Mouse (Mus musculus): ENCODE data around the gene Gm2696. TPM values are rescaled to one million over a fixed set of nuclear protein-coding genes. Genes with fewer than 3 reads are reported as not detected.
A peak's percentile ranks its signal among the peaks of the same experiment; 100 is the strongest.

The Gm2696 gene
- polyA plus RNA-seq, 1 experiment from 2014 or later = not detected

DNA sequence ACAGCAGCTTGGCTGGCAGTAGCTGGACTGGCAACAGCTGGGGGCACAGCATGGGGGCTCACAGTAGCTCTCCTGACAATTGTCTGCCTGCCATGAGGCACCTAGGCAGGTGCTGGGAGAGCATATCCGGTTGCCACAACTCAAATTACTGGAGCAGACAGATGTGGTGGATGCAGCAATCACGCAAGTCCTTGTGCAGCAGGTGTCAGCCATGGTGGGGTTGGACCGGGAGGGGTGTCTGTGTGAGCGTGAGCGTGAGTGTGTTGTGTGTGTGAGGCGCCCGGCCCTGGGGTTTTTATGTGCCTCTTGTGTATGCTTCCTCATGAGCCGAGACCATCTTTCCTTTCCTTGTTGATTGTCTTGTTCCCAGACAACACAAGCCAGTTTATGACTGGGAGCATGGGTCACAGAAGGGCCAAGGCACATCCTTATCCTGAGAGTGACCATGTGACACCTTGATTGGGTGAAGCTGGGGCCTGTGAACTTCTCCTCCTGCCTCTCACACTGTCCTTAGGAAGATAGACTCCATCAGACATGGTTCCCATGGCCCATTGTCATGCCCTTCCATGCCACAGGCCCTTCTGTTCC lies 15.5 kb upstream of the Gm2696 start, which contains the start of gene Gm19668:
Gene Gm19668 (minus strand): TSS at position 213 of the 588 bp plus-strand sequence.
- Histone ChIP-seq H3K4me2 (replicated peaks) (no peak within 1 kb of the TSS), H3K4me3 (no peak within 1 kb of the TSS), H3K9me3 (no peaks in the 10 kb centered on the region), H3K36me3 (no peaks in the 10 kb centered on the region), H3K4me1 (no peaks in the 10 kb centered on the region), H3K9ac (replicated peaks) (no peak within 1 kb of the TSS), H3K27ac (replicated peaks) (peak within 1 kb of the TSS; percentile 48; the same call in 1 of the 2 replicates), H3K27me3 (no peaks in the 10 kb centered on the region)
- 61% methylated on average over 8 of the region's 8 CpGs for WGBS
- ATAC-seq (replicated peaks) = no peak

DNA sequence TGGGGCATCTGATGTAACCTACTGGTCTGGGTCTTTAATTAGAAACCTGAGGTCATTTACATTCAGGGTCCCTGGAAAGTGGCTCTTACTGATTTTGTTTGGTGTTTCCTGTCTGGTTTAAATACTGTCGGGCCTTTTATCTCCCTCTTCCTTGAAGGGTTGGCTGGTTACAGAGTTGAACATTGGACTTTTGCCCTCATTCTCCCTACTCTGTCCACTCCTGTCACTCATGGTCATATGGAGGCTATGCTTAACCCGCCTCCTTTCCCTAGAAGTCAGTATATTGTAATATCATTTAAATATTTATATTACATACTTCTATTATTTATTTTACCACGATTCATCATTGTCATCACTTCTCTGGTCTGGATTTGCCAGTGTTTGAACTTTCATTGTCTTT lies 10.4 kb upstream of the Gm2696 start:
- Histone ChIP-seq H3K27me3 (no peaks in the 10 kb centered on the region), H3K27ac (replicated peaks) (no peak overlapping the region), H3K4me1 (no peaks in the 10 kb centered on the region), H3K4me2 (replicated peaks) (no peak overlapping the region), H3K36me3 (no peaks in the 10 kb centered on the region), H3K9me3 (no peaks in the 10 kb centered on the region), H3K9ac (replicated peaks) (no peak overlapping the region), H3K4me3 (no peak overlapping the region)
- ATAC-seq (replicated peaks) = no peak
- WGBS = 77% methylated on average over 3 of the region's 3 CpGs

DNA sequence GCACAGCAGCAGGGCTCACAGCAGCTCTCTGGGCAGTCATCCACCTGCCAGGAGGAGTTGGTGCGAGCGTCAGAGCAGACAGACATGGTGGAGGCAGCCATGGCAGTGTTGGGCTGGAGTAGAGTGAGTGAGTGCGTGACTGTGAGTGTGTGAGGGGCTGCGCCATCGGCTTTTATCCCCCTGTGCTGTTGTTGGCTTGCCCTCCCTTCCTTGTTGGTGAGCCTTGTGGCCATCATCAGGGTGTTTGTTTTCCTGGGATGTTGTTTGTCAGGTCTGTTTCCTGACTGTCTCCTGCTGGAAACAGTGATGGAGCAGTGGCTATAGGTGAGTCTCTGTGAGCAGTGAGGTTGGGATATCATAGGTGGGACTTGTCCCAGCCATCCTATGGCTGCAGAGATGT lies 2.7 kb upstream of the Gm2696 start, which contains the start of gene Gm9507:
Gene Gm9507 (minus strand): TSS at position 101 of the 400 bp plus-strand sequence.
- no peak for ATAC-seq (replicated peaks)
- Histone ChIP-seq H3K4me2 (replicated peaks) (no peak within 1 kb of the TSS), H3K9me3 (no peaks in the 10 kb centered on the region), H3K4me1 (no peaks in the 10 kb centered on the region), H3K27me3 (no peaks in the 10 kb centered on the region), H3K9ac (replicated peaks) (no peak within 1 kb of the TSS), H3K27ac (replicated peaks) (no peak within 1 kb of the TSS), H3K36me3 (no peaks in the 10 kb centered on the region), H3K4me3 (no peak within 1 kb of the TSS)
- 71% methylated on average over 5 of the region's 5 CpGs for WGBS

DNA sequence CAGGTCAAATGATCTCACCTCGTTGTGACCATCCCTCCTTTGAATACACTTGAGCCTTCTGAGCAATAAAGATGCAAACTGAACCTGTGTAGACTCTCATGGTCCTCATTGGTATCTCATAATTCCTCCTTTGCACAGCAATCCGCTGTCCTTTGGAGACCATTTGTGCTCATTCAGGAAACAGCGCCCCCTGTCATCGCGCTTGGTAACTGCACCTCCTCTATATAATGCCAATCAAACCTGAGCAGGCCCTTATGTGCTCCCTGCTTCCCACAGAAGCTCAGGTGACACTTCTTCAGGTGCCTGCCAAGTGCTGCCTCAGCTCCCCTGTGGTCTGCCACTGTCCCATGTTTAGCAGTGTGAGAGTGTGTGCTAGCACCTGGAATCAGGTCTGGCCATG lies 1.0 kb downstream of the Gm2696 start:
- Histone ChIP-seq H3K9ac (replicated peaks) (no peak overlapping the region), H3K4me2 (replicated peaks) (no peak overlapping the region), H3K27me3 (no peaks in the 10 kb centered on the region), H3K9me3 (no peaks in the 10 kb centered on the region), H3K27ac (replicated peaks) (no peak overlapping the region), H3K4me1 (no peaks in the 10 kb centered on the region), H3K36me3 (no peaks in the 10 kb centered on the region), H3K4me3 (no peak overlapping the region)
- WGBS = 30% methylated on average over 5 of the region's 5 CpGs
- no peak for ATAC-seq (replicated peaks)

DNA sequence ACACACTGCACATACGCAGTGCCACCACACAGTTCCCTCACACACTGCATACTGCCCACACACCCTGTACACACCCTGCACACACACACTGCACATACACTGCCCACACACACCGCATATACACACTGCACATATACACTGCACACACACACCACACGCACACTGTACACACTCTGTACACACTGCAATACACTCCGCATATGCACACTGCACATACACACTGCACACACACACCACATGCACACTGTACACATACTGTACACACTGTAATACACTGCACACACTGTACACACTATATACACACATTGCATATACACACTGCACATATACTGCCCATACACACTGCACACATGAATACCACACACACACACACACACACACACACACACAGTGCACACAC lies 4.0 kb downstream of the Gm2696 start:
- no peak overlapping the region for H3K4me3 ChIP-seq
- H3K36me3 ChIP-seq = no peaks in the 10 kb centered on the region
- ATAC-seq (replicated peaks) = no peak
- H3K9me3 ChIP-seq = no peaks in the 10 kb centered on the region
- H3K4me1 ChIP-seq = no peaks in the 10 kb centered on the region
- no peak overlapping the region for H3K9ac ChIP-seq (replicated peaks)
- H3K4me2 ChIP-seq (replicated peaks) = no peak overlapping the region
- H3K27me3 ChIP-seq = no peaks in the 10 kb centered on the region
- no peak overlapping the region for H3K27ac ChIP-seq (replicated peaks)
- 94% methylated on average over 4 of the region's 4 CpGs for WGBS

DNA sequence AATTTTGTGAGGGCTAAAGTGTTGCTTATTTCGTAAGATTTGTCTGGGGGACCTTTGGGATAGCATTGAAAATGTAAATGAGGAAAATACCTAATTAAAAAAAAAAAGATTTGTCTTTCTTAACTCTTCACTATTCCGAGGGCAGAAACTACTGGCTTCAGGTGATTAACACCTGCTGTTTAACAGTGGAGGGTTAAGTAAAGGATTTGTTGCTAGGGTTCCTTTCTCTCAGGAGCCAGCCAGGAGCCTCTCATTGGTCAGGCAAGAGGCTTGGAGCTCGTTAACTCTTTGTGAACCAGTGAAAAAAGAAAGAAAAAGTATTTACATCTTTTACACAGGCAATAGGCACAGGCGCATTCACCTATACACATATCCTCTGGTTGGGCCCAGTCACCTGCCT lies 4.7 kb downstream of the Gm2696 start:
- Histone ChIP-seq H3K4me3 (no peak overlapping the region), H3K4me1 (no peaks in the 10 kb centered on the region), H3K9ac (replicated peaks) (no peak overlapping the region), H3K4me2 (replicated peaks) (no peak overlapping the region), H3K36me3 (no peaks in the 10 kb centered on the region), H3K27me3 (no peaks in the 10 kb centered on the region), H3K9me3 (no peaks in the 10 kb centered on the region), H3K27ac (replicated peaks) (no peak overlapping the region)
- ATAC-seq (replicated peaks) = no peak
- WGBS = 17% methylated on average over 4 of the region's 4 CpGs

DNA sequence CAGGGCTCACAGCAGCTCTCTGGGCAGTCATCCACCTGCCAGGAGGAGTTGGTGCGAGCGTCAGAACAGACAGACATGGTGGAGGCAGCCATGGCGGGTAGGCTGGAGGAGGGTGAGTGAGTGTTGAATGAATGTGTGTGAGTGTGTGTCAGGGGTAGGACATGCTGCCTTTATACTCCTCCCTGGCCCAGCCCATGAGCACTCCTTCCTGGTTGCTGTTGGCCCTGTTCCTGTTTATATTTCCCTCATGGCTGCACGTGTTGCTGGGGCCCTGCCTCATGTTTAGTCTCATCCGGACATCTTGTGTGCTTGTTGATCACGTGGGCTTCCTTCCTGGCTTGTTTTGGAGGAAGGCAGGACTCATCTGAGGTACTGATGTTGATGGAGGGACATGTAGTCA lies 12.5 kb downstream of the Gm2696 start, which contains the start of gene Krtap10-4:
Gene Krtap10-4 (minus strand): TSS at position 145 of the 400 bp plus-strand sequence.
- Histone ChIP-seq H3K4me2 (replicated peaks) (no peak within 1 kb of the TSS), H3K9ac (replicated peaks) (no peak within 1 kb of the TSS), H3K27me3 (no peaks in the 10 kb centered on the region), H3K4me1 (no peaks in the 10 kb centered on the region), H3K9me3 (no peaks in the 10 kb centered on the region), H3K4me3 (no peak within 1 kb of the TSS), H3K27ac (replicated peaks) (no peak within 1 kb of the TSS), H3K36me3 (no peaks in the 10 kb centered on the region)
- 72% methylated on average over 6 of the region's 6 CpGs for WGBS
- ATAC-seq (replicated peaks) = no peak

DNA sequence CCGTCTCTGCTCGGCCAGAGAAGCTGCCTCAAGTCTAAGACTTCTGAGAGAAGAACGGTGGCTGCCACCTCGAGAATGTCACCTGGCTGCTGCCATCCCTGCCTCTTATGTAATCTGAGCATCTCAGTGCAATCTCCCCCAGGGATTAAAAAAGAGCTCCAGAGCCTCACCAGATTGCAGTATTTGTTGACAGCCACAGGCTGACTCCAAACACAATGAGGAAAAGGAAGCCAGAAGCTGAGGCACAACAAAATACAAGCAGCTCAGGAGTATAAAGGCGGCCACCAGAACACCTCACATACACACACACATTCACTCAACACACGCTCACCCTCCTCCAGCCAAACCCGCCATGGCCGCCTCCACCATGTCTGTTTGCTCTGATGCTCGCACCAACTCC lies 21.2 kb downstream of the Gm2696 start, which contains the start of gene Krtap10-10:
Gene Krtap10-10 (plus strand): TSS at position 301 of the 400 bp plus-strand sequence.
- Histone ChIP-seq H3K27ac (replicated peaks) (no peak within 1 kb of the TSS), H3K4me2 (replicated peaks) (no peak within 1 kb of the TSS), H3K9ac (replicated peaks) (no peak within 1 kb of the TSS), H3K36me3 (no peaks in the 10 kb centered on the region), H3K4me1 (no peaks in the 10 kb centered on the region), H3K9me3 (no peaks in the 10 kb centered on the region), H3K27me3 (no peaks in the 10 kb centered on the region), H3K4me3 (no peak within 1 kb of the TSS)
- WGBS = 77% methylated on average over 9 of the region's 9 CpGs
- ATAC-seq (replicated peaks) = no peak

DNA sequence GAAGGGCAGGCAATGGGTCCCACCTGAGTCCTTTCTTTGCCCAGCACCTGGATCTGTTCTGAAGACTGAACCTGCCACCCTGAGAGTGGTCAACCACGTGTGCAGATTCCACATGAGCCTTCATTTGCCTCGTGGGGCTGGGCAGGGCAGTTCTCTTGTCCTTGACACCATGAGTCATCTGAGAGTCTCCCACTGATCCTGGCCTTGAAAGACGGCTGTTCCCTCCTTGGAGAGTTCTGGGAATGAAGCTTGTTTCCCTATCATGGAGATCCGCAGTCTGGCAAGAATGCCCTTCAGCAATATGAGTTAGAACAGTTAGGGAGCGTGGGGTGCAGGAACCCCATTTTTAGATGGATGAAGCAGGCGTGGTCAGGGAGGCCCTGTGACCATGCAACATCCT lies 24.5 kb downstream of the Gm2696 start:
- H3K4me1 ChIP-seq = no peaks in the 10 kb centered on the region
- peaks cover 3% of the 10 kb centered on the region; the same call in 1 of the 2 replicates for H3K9me3 ChIP-seq
- no peak for ATAC-seq (replicated peaks)
- no peak overlapping the region for H3K4me2 ChIP-seq (replicated peaks)
- no peak overlapping the region for H3K27ac ChIP-seq (replicated peaks)
- 77% methylated on average over 6 of the region's 6 CpGs for WGBS
- H3K9ac ChIP-seq (replicated peaks) = no peak overlapping the region
- no peaks in the 10 kb centered on the region for H3K27me3 ChIP-seq
- H3K4me3 ChIP-seq = no peak overlapping the region
- H3K36me3 ChIP-seq = no peaks in the 10 kb centered on the region

DNA sequence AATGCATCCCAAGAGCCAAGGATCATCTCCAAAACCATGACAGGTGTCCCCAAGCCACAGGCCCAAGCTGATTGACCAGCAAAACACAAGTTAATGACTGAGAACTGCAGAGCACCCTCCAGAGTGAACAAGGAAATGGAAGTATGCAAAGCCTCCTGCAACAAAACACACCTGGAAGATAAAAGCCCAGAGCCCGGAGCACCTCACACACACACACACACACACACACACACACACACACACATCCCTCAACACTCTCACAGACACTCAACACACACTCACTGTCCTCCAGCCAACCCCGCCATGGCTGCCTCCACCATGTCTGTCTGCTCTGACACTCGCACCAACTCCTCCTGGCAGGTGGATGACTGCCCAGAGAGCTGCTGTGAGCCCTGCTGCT lies 32.0 kb downstream of the Gm2696 start, which contains the start of gene Gm36176:
Gene Gm36176 (plus strand): TSS at position 301 of the 400 bp plus-strand sequence.
- Histone ChIP-seq H3K36me3 (no peaks in the 10 kb centered on the region), H3K27me3 (no peaks in the 10 kb centered on the region), H3K4me1 (no peaks in the 10 kb centered on the region), H3K9me3 (peaks cover 8% of the 10 kb centered on the region; the same call in 1 of the 2 replicates), H3K27ac (replicated peaks) (no peak within 1 kb of the TSS), H3K9ac (replicated peaks) (no peak within 1 kb of the TSS), H3K4me2 (replicated peaks) (no peak within 1 kb of the TSS), H3K4me3 (no peak within 1 kb of the TSS)
- no peak for ATAC-seq (replicated peaks)
- 81% methylated on average over 3 of the region's 3 CpGs for WGBS

DNA sequence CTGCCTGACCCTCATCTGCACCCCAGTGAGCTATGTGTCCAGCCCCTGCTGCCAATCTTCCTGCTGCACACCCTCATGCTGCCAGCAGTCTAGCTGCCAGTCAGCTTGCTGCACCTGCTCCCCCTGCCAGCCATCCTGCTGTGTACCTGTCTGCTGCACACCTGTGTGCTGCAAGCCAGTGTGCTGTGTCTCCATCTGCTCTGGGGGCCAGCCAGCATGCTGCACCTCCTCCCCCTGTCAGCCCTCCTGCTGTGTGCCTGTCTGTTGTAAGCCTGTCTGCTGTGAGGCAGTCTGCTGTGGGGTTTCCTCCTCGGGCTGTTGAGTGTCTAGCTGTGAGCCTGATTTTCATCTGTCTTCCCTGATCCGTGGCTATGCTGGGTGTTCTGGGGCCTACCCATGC lies 32.5 kb downstream of the Gm2696 start:
- Histone ChIP-seq H3K4me2 (replicated peaks) (no peak overlapping the region), H3K9me3 (peaks cover 8% of the 10 kb centered on the region; the same call in 1 of the 2 replicates), H3K9ac (replicated peaks) (no peak overlapping the region), H3K4me1 (no peaks in the 10 kb centered on the region), H3K27me3 (no peaks in the 10 kb centered on the region), H3K4me3 (no peak overlapping the region), H3K36me3 (no peaks in the 10 kb centered on the region), H3K27ac (replicated peaks) (no peak overlapping the region)
- WGBS = 6% methylated on average over 2 of the region's 2 CpGs
- ATAC-seq (replicated peaks) = no peak

DNA sequence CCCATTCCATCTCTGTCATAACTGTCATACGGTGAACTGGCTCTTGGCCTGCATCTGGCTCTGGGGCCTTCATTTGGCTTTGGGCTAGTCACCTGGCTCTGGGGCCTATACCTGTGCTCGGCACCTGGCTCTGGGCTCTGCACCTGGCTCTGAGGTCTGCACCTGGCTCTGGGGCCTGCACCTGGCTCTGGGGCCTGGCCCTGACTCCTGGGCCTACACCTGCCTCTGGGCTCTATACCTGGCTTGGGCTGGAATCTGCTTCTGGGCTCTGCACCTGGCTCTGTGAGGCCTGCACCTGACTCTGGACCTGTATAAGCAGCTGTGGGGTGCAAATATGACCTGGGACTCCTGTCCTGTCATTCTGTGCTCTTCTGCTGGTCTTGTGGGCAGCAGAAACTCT lies 33.1 kb downstream of the Gm2696 start:
- Histone ChIP-seq H3K27me3 (no peaks in the 10 kb centered on the region), H3K4me2 (replicated peaks) (no peak overlapping the region), H3K4me1 (no peaks in the 10 kb centered on the region), H3K27ac (replicated peaks) (no peak overlapping the region), H3K9me3 (peaks cover 8% of the 10 kb centered on the region; the same call in 1 of the 2 replicates), H3K4me3 (no peak overlapping the region), H3K36me3 (no peaks in the 10 kb centered on the region), H3K9ac (replicated peaks) (no peak overlapping the region)
- no peak for ATAC-seq (replicated peaks)
- WGBS = 88% methylated on average over 2 of the region's 2 CpGs

DNA sequence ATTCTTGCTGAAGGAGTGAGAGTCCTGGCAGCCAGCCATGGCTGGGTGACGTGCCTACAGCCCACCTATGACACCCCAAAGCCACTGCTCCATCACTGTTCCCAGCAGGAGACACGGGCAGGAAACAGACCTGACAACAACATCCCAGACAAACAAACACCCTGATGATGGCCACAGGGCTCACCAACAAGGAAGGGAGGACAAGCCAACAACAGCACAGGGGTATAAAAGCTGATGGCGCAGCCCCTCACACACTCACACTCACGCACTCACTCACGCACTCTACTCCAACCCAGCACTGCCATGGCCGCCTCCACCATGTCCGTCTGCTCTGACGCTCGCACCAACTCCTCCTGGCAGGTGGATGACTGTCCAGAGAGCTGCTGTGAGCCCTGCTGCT lies 38.1 kb downstream of the Gm2696 start, which contains the start of gene Gm10318:
Gene Gm10318 (plus strand): TSS at position 301 of the 400 bp plus-strand sequence.
- H3K9ac ChIP-seq (replicated peaks) = no peak within 1 kb of the TSS
- H3K4me2 ChIP-seq (replicated peaks) = no peak within 1 kb of the TSS
- H3K4me1 ChIP-seq = no peaks in the 10 kb centered on the region
- ATAC-seq (replicated peaks) = no peak
- whole genome bisulfite sequencing = 62% methylated on average over 9 of the region's 9 CpGs
- H3K27me3 ChIP-seq = no peaks in the 10 kb centered on the region
- no peak within 1 kb of the TSS for H3K4me3 ChIP-seq
- no peaks in the 10 kb centered on the region for H3K36me3 ChIP-seq
- no peaks in the 10 kb centered on the region for H3K9me3 ChIP-seq
- H3K27ac ChIP-seq (replicated peaks) = 0 out of 2 replicates have a peak within 1 kb of the TSS, but pooled peaks have one; percentile 11
